Mouse (Mus musculus) left cerebral cortex, adult 2 months (tissue): Measurements from ENCODE around the gene Safb. TPM values are rescaled to one million over a fixed set of nuclear protein-coding genes. Genes with fewer than 3 reads are reported as not detected.
"Not testable (repeated sequence)": the region's sequence is repeated elsewhere in the genome, so short reads cannot be mapped to it uniquely, and the experiment has no call there.

Source experiments
- DNase-seq, 2 experiments: peaks; one replicate each; pipeline ENCODE4 v3.0.0; 2021 to 2022; ENCODE audit warnings: low spot score in 2 of 2, mixed read lengths in 1 of 2; ENCODE audit errors: extremely low spot score in 1 of 2
- H3K27ac ChIP-seq: fragments of 200-600 bp; 2 replicates; pipeline ENCODE4 v1.8.1; 2022
- H3K4me3 ChIP-seq: fragments of 200-600 bp; 2 replicates; pipeline ENCODE4 v1.8.1; 2022
- CTCF ChIP-seq: fragments of 200-600 bp; IDR thresholded peaks from 2 replicates; pipeline ENCODE4 v1.8.1; 2022; ENCODE audit warnings: antibody characterized with exemption, mild to moderate bottlenecking, moderate library complexity
- intact Hi-C: fragments of 180-260 bp; cut with DNase I; formaldehyde crosslinking; loops from one replicate; pipeline ENCODE4 v1.15.1; 2025
- total RNA-seq, 2 experiments: library from RNA; stranded (reverse); gene quantifications; 2 replicates each; pipeline ENCODE4 v1.2.3; 2021

Safb gene
- total RNA-seq, 2 experiments from 2014 or later: 160 to 168 TPM

DNA sequence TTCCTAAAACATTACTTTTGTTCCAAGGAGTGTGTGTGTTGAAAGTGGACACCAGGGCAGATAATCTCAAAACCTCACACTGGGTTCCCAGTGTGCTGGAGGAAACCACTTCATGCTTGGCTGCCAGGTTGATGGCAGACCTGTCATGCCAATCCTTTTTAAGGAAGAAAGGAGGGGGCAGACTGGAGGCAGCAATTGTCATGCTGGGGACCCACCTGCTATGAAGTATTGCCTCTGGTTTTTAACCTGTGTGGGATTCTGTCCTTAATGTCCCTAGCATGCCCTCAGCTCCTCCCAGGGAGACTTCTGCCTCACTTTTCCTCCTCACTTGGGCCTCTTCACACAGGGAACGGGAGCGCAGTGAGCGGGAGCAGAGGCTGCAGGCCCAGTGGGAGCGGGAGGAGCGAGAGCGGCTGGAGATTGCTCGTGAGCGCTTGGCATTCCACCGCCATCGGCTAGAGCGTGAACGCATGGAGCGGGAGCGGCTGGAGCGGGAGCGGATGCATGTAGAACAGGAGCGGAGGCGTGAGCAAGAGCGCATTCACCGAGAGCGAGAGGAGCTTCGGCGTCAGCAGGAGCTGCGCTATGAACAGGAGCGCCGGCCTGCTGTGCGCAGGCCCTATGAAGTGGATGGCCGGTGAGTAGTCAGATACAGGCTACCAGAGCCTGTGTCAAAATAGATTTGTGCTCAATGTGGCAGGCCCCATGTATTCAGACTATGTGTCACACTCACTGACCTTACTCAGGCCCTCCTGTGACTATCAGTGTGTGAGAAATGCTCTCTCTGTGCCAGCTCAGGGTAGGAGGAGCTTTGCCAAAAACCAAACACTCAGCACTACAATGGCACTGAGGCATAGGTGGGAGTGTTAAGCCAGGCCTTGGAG, 18.8 kb downstream of the Safb start:
- H3K27ac ChIP-seq: no peak overlapping the region
- no peak for DNase-seq
- intact Hi-C loops: no loop called here
- no peak overlapping the region for H3K4me3 ChIP-seq
- TF ChIP-seq CTCF: no peak

DNA sequence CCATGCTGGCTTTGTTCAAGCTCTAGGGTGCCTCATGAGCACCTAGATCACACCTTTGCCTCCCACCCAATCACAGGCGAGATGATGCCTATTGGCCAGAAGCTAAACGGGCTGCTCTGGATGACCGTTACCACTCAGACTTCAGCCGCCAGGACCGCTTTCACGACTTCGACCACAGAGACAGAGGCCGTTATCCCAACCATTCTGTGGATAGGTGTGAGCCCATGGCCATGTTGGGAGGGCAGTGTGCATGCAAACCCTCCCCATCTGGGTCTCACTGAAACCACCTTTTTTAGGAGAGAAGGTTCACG, 19.4 kb downstream of the Safb start:
- Histone ChIP-seq H3K4me3 (no peak overlapping the region), H3K27ac (no peak overlapping the region)
- no peak for TF ChIP-seq CTCF
- no peak for DNase-seq
- intact Hi-C loops: no loop called here

DNA sequence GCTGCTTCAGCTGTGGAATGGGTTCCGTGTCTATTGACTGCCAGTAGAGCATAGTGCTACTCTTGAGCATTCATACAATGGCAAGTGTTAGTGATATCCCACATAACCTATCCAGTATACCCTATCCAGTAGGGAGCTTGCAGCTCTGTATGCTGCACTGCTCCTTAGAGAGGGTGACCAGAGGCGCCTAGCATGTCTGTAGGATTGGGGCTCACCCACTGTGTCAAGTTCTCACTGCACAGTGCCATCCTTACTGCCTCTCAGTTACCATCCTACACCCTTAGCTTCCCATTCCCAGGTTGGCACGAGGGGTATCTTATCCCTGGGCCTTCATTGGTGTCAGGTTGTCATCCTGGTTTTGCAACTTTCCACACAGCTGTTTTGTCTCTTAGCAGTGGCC, 19.8 kb downstream of the Safb start:
- Histone ChIP-seq H3K4me3 (no peak overlapping the region), H3K27ac (no peak overlapping the region)
- DNase-seq: no peak
- intact Hi-C loops: no loop called here
- no peak for TF ChIP-seq CTCF

DNA sequence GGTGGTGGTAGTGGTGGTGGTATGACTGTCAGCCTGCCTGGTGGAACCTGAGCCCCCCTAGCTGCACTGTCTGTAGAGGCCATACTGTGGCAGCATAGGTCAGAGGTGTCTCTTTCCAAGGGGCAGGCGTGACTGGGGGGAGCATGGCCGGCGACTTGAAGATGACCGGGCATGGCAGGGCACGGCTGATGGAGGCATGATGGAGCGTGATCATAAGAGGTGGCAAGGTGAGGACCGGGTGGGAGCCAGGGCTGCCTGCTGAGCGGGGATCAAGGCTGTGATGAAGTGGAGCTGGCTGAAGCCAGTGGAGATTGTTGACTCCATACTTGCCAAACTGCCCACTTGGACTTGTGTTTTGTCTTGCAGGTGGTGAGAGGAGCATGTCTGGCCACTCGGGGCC, 20.8 kb downstream of the Safb start:
- TF ChIP-seq CTCF: no peak
- Histone ChIP-seq H3K4me3 (no peak overlapping the region), H3K27ac (no peak overlapping the region)
- no peak for DNase-seq
- intact Hi-C loops: no loop called here

DNA sequence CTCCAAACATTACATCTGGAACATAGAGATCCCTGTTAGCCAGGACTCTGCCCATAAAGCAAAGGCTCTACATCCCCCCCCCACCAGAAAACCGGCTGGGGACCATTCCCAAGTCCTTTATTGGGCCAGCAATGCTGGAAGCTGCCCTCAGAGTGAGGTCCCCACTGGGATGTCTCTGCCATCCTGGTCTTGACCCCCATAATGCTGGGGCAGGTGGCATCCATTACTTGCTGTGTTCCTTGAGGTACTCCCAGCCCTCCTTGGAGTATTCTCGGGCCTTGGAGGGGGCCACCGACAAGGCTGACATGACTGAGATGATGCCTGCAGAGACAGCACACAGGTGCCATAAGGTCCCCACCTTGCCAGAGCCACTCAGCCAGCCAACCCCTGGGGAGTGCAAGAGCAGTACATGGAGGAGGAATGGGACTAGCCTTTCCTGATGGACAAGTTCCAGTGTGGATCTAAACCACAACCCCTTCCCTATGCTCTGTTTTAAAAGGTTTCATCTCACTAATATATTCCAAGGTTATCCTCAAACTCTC, 23.0 kb downstream of the Safb start:
- Histone ChIP-seq H3K27ac (no peak overlapping the region), H3K4me3 (no peak overlapping the region)
- intact Hi-C loops: loop anchor here (2.0 kb wide), 1 partner anchor 23 kb away; the partner anchor contains the start of genes Safb and Safb2
- DNase-seq: no peak
- TF ChIP-seq CTCF: no peak

DNA sequence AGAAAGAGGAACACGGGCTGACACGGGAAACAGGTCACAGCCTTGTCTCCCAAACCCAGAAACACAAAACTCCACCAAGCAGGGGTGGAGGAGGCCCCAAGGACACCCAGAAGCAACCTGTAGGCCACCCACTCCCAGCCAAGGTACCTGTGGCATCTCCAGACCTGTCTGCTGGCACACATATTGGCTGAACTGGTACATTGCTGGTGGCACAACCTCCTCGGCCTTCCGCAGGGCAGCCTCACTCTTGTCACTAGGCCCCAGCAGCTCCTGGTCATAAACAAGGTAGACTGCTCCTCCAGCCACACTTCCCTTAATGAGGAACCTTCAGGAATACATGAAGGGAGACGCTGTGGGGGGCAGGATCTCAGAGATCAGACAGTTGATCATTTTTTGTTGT, 24.1 kb downstream of the Safb start:
- H3K27ac ChIP-seq: peak overlapping the region; percentile 96
- intact Hi-C loops: loop anchor here (2.0 kb wide), 1 partner anchor 24 kb away; the partner anchor contains the start of genes Safb and Safb2
- no peak for DNase-seq
- peak overlapping the region; percentile 93 for H3K4me3 ChIP-seq
- TF ChIP-seq CTCF: no peak

DNA sequence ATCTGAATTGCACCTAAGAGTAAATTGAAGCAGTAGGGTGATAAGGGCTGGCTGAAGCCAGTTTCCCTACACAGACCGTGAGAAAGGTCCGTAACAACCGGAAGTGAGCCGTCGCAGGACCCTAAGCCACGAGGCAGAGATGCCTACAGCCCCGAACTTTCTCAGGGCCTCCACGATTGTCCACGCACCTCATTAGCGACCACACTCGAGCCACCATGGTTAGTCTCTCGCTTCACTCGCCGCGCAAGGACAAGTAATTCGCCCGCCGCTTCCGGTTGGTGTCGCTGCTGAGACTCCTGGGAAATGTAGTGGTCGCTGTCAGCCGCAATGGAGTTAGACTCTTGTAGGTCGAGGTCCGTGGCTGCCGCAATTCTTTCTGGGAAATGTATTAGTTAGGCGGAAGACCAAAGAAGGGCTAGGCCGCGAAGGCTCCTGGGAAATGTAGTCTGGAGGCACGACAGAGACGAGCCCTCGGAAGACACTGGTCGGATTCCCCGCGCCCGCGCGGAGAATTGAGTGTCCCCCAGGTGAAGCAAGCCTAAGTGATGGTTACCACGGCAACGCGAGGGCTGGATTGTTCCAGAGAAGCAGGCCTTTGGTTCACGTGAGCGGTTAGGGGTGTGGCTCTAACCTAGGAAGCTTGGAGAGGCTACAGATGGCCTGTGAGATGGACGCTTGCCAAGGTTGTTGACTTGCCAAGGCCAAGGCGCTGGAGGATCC, 25.0 kb downstream of the Safb start, which contains the start of gene 2410015M20Rik:
TSS of gene 2410015M20Rik (minus strand) at position 320 of the 720 bp plus-strand sequence.
- intact Hi-C loops: loop anchor here (2.0 to 5.0 kb wide), 2 partner anchors 25 to 153 kb away; partner anchors contain the start of genes Dus3l, Safb and Safb2
- TF ChIP-seq CTCF: peak; percentile 73
- DNase-seq: peak; percentile 93 to 95
- Histone ChIP-seq H3K27ac (peak within 1 kb of the TSS; percentile 96), H3K4me3 (peak within 1 kb of the TSS; percentile 93)

DNA sequence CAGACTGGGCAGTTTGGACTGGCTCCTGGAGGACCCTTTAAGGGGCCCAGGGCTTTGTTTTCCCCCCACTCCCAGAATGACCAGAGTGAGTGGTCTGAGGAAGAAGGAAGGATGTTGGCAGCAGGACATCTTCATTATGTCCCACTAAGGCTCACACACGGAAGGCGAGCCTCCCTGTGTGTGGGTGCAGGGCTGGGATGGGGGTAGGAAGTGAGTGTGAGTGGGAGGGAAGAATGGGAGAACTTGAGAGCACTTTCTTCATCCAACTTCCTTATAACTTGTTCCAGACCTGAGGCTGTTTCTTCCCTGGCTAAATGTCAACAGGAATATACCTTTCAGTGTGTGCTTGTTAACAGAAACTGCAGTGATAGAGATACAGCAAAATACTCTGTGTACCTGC, 26.7 kb downstream of the Safb start:
- no peak for DNase-seq
- intact Hi-C loops: loop anchor here (5.0 kb wide), 1 partner anchor 151 kb away; the partner anchor contains the start of gene Dus3l

DNA sequence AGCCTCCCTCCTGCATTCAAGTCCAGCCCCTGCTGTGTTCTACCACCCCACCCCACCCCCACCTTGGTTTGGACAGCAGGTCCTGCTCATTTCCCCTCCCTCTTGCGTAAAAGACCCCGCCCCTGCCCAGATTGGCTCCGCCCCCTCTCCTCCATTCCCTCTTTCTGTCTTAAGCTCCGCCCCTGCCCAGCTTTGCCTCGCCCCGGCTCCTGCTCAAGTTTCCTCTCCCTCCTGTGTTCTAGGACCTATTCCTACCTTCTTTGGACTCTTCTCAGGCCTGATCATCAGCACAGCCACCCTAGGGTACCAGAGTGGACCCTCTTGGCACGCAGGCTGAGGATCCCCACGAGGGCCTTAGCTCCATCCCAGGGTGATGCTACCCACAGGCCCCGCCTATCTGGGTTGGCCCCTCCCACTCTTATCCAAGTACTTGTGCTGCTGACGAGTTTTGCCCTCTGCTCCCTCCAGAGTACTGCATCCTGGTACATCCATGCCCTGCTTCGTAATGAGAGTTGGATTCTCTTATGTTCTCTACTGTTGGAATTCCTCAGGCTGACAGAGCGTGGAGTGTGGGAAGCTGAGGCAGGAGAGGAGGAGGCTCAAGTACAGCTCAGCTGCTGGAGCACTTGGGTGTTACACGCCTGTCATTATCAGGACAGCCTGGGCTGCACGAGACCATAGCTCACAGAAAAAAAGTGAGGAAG, 27.4 kb downstream of the Safb start:
- H3K27ac ChIP-seq: no peak overlapping the region
- no peak for TF ChIP-seq CTCF
- H3K4me3 ChIP-seq: no peak overlapping the region
- DNase-seq: no peak
- intact Hi-C loops: loop anchor here (2.0 to 5.0 kb wide), 2 partner anchors 57 to 150 kb away; partner anchors contain the start of gene Dus3l

More for the DNA sequence above, 26.7 kb downstream of the Safb start:
- TF ChIP-seq CTCF: no peak
- Histone ChIP-seq H3K4me3 (no peak overlapping the region), H3K27ac (no peak overlapping the region)

DNA sequence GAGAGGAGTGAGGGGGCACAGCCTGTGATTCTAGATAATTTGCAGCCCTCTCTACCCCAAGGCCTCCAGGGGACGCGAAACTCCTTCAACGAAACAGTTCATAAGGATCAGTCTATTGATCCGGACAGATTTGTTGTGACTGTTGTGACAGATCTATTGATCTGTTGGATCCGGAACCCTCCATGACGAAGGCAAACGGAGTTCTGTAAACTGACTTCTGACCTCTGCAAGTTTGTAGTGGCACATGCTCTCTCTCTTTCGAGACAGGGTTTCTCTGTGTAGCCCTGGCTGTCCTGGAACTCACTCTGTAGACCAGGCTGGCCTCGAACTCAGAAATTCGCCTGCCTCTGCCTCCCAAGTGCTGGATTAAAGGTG, 27.9 kb downstream of the Safb start:
- intact Hi-C loops: loop anchor here (2.0 to 5.0 kb wide), 2 partner anchors 56 to 150 kb away; partner anchors contain the start of gene Dus3l
- not testable (repeated sequence) for H3K4me3 ChIP-seq, H3K27ac ChIP-seq, DNase-seq

DNA sequence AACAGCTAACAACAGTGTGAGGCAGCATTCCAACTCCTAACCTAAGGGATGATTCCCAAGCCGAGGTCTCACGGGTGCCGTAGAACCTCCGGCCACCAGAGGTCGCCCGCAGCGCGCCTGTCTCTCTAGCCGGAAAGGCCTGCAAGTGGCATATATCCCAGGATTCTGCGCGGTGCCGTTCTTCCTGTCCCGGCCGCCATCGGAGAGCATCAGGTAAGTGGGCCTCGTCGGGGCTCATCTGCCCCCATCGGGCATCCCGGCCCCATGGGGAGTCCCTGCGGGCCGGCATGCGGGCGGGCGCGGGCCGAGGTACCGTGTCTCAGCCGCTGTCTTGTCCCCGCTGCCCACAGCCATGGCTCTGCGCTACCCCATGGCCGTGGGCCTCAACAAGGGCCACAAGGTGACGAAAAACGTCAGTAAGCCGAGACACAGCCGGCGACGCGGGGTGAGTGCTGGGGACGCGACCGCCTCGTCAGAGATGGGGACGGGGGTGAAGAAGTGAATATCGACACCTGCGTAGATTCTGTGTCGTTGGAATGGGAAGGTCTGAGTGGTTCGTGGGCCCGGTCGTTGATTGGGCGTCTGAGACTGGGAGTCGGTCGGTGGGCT, 28.7 kb downstream of the Safb start, which contains the start of gene Rpl36:
TSS of gene Rpl36 (plus strand) at position 181 of the 609 bp plus-strand sequence.
- peak; percentile 94 to 97 for DNase-seq
- Histone ChIP-seq H3K27ac (peak within 1 kb of the TSS; percentile 93), H3K4me3 (peak within 1 kb of the TSS; percentile 81)
- peak; percentile 99 for TF ChIP-seq CTCF
- intact Hi-C loops: loop anchor here (2.0 to 5.0 kb wide), 2 partner anchors 55 to 149 kb away; partner anchors contain the start of gene Dus3l

DNA sequence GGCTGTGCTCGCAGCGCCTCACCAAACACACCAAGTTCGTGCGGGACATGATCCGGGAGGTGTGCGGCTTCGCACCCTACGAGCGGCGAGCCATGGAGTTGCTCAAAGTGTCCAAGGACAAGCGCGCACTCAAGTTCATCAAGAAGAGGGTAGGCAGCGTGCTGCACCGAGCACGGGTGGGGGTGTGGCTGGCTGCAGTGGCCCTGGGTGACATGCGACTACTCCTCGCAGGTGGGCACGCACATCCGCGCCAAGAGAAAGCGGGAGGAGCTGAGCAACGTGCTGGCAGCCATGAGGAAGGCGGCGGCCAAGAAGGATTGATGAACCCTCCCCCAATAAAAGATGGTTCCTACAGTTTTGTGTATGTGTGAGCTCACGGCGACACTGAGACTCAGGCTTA, 29.3 kb downstream of the Safb start:
- intact Hi-C loops: loop anchor here (2.0 to 5.0 kb wide), 2 partner anchors 55 to 148 kb away; partner anchors contain the start of gene Dus3l
- peak overlapping the region; percentile 81 for H3K4me3 ChIP-seq
- H3K27ac ChIP-seq: peak overlapping the region; percentile 93
- DNase-seq: not testable (repeated sequence)
